Mouse (Mus musculus): ENCODE measurements around the gene Zfp354b.

Gene Zfp354b

DNA sequence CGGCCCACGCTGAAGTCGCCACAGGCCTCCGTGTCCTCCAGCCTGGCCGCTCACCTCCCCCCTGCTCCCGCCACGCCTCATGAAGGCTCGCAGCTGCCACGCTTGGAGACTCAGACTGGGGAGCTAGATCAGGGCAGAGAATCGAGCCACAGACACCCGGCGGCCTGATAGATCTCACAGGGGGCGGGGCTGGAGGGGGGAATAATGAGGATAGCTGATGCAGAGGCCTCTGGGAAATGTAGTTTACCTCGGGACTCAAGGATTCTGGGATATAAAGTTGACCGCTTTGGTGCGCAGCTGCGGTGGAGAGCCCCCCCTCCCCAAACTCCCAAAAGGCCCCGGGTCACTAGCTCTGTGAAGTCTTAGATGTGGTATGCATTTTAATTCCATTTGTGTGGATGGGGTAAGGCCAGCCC is at the start of gene Zfp354b:
TSS of gene Zfp354b (minus strand) at position 183 of the 416 bp plus-strand sequence.
- peak; percentile 6 for DNase-seq (ENCODE audit: low read depth)

- DNase-seq (ENCODE audit: low read depth) = peak; percentile 2
These were observed 45.8 kb upstream of the Zfp354b start for GRCm38 (mm10) chr11:50977216-50977615.

DNA sequence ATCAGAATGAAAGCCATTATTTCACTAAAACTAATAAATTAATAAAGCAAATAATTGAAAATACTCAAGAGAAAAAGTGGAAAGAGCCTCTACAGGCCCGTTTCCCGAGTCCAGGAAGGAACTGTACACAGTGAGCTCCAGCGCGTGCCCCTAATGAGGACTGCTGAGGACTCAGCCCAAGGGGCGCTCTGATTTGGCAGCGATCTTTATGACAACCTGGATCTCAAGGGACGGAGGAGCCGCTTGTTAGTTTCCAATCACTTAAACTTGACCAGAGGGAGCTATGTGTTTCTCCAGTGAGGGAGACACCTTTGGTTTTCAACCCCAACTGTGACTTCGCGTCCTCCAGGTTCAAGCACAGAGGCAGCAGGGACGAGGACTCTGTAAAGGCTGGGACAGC is 34.8 kb upstream of the Zfp354b start, which contains the start of gene Olfr1378:
TSS of gene Olfr1378 (plus strand) at position 301 of the 400 bp plus-strand sequence.
- no peak for DNase-seq (ENCODE audit: low read depth)

DNA sequence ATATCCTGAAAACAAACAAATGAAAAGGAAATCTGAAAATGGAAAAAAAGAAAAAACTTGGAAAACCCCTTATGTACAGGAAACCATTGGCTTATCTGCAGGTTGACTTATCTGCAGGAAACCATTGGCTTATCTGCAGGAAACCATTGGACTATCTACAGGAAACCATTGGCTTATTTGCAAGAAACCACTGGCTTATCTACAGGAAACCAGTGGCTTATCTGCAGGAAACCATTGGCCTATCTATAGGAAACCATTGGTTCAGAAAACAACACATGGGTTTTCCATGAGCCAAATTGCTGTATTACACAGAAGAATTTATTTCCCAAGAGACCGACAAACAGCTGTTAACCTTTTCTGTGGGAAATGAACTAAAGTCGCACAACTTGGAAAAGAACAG is 33.5 kb upstream of the Zfp354b start:
- DNase-seq (ENCODE audit: low read depth) = no peak

- DNase-seq (ENCODE audit: low read depth) = no peak
These were observed 22.2 kb upstream of the Zfp354b start, which contains the start of gene Prop1 for GRCm38 (mm10) chr11:50953665-50954064. Gene Prop1, minus strand, starts transcription at chr11:50953765.

GRCm38 (mm10) chr11:50952290-50952689 is 20.9 kb upstream of the Zfp354b start:
- DNase-seq (ENCODE audit: low read depth) = peak; percentile 65

DNA sequence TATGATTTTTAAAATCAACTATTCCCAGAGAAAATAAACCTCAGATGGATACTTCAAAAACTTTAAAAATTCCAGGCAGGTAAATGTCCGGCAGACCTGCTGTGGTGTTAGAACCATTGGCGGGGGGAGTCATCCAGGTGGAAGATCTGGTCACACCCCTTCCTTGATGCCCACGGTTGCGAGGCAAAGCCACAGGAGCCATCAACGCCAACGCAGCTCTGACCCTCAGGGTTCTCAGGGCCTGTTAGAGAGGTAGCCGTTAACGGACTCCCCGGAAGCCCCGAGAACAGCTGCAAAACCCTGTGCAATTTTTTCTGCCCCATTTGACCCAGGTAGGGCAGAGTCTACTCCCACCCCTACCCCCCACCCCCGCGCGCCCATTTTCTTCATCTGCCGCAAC is 12.1 kb upstream of the Zfp354b start, which contains the start of gene 4933414I15Rik:
TSS of gene 4933414I15Rik (minus strand) at position 260 of the 400 bp plus-strand sequence.
- no peak for DNase-seq (ENCODE audit: low read depth)

DNA sequence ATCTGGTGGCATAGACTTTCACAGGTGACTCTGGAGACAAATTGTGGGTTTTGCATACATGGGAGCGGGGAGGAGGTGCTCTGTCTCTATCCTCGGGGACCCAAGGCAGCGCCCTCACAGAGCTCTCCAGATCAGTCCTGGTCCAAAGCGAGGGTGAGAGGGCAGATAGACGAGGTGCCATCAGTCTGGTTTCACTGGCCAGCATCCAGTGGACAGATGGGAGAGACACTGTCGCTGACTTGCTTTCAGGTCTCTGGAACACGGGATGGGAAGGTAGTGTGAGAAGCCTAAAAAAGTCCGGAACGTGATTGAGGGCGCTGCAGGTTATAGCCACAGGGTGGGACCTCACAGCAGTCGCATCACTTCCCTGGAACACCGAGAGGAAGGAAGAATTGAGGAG is 11.0 kb upstream of the Zfp354b start:
- DNase-seq (ENCODE audit: low read depth) = no peak

DNA sequence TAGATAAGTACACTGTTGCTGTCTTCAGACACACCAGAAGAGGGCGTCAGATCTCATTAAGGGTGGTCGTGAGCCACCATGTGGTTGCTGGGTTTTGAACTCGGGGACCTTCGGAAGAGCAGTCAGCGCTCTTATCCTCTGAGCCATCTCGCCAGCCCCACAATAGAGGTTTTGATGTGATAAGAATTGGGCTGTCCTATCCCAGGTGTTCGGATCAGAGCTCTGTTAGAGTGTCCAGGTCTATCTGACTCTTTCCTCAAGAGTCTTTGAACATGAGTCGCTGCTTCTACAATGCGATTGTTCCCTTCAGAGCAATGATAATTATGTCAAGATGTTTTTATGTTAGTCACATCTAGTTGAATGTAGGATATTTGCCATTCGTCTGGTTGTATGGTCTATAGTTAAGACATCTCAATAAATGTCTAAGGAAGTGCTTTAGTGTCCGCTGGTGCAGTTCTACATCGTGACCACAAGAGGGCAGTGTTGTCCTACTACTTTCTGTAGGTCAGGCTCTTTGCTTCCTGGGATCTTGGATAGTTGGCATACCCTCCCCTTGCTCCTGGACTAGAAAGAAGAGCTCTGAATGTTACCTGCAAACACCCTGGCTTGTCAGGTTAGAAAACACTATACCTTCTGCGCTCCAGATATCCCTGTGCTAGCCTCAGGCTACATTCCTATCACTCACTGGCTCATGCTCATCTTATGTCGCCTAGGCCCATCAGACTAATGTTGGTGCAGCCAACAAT is 8.4 kb upstream of the Zfp354b start:
- peak; percentile 60 for DNase-seq (ENCODE audit: low read depth)

DNA sequence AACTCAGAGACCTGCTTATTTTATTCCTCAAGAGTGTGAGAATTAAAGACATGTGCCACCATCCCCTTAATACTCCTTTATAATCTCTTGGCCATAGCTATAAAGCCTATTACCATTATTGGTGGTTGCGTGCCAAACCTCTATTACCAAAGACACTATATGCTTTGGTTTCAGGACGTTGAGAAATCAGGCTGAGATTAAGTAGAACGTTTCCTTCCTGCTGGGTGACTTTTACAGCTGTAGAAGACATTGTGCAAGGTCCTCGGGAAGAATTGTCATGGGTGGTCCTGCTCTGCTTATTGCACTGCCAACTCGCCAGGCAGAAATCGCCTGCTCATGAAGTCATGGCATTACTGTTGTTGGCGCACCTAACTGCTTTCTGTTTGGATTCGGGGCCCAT is 7.0 kb upstream of the Zfp354b start:
- DNase-seq (ENCODE audit: low read depth) = no peak

DNA sequence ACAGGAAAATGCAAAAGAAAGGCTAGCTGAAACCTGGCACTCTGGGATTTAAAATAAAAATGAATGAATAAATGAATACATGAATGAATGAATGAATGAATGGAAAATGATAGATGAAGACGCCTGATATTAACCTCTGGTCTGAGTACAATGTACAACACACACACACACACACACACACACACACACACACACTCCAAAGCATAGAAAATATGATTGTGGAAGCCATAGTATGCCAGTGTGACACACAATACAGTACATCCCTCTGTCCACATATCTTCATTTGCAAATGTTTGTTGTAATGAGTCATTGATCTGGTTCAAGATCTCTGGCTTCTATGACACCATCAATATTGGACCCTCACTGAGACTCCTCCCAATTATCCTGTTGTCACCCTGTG is 607 bp upstream of the Zfp354b start:
- no peak for DNase-seq (ENCODE audit: low read depth)

GRCm38 (mm10) chr11:50931021-50931420 is 412 bp downstream of the Zfp354b start:
- no peak for DNase-seq (ENCODE audit: low read depth)

DNA sequence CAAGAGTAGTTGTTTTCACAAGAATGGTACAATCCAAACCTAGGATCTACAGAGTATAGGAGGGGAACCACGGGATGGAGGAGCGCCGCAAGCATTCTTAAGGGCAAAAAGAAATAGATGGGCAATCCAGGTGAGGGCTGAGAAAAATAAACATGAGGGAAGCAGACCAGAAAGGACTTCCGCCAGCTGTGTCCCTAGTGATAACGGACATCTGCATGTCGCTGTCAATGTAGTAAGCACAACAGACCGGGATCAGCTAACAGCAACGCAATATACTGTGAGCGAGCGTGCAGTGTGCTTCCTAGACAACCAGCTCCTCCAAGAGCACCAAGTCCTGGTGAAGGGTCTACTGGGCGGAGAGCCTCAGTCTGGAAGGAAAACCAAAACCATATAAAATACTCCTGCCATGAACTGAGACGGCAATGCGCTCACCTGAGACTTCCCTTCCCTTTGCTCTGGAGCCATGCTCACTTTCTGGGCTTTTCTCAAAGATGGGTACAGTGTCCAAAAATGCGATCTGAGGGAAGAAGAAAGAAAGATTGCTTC is 891 bp downstream of the Zfp354b start:
- DNase-seq (ENCODE audit: low read depth) = no peak

DNA sequence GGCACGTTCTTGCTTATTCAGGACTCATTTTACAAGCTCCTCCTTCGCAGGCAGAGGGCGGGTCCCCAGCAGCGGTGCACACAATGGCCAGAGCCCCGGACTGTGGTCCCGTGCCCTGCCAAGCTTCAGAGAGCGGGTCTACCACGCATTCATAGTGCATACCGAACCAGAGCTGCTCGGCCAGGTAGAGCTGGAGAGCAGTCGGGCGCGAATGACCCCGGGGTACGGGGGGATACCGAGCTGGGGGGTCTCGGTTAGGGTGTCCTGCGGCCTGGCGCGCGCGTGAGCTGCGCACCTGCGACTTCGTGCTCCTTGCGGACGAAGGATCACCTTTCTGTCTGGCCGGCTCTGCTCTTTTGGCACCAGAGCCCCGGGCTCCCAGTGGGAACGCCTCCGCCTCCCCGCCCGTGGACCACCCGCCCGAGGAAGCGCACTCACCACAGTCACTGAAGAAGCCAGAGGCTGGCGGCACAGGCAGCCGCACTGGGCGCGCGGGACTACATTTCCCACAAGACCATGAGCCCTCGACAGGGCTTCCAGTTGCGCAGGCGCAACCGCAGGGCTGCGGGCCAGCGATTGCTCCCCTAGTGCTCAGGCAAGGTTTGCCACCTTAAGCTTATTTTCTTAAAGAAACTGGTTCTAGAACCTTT is 15.6 kb downstream of the Zfp354b start, which contains the start of gene Zfp2:
TSS of gene Zfp2 (minus strand) at position 495 of the 650 bp plus-strand sequence.
- peak; percentile 75 for DNase-seq (ENCODE audit: low read depth)

- no peak for DNase-seq (ENCODE audit: low read depth)
These were observed 17.0 kb downstream of the Zfp354b start for GRCm38 (mm10) chr11:50914461-50914860.

DNA sequence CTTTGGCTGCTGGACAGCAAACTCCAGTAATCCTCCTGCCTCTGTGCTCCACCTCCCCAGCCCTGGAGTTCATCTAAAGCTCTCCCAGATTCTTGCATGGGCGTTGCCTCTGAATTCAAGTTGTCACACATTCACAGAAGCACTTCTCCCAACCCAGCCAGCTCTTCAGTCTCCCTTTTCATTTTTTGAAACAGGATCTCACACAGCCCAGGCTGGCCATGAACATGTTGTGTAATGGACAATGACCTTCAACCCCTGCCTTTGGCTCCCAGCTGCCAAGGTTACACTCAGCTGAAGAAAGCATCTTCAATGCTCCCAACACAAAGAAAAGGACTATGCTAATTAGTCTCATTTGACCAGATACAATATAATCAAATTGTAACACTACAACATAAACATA is 18.1 kb downstream of the Zfp354b start:
- DNase-seq (ENCODE audit: low read depth) = no peak

DNA sequence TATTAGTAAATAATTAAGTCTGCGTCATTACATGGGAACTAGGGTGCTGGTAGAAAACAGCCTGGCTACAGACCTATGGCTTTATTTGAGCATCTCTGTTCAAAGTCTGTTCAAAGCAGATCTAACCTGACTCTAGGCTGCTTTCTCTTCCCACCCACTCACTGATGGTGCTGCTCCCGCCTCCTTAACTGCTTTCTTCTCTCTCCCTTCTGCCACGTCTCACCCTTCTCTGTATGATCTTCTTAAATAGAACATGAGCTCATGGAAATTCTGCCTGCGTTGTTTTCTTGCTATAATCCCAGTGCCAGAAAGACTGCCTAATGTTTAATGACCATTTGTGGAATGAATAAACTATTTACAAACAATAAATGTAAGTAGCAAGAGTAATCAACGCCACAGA is 23.3 kb downstream of the Zfp354b start:
- DNase-seq (ENCODE audit: low read depth) = no peak

DNA sequence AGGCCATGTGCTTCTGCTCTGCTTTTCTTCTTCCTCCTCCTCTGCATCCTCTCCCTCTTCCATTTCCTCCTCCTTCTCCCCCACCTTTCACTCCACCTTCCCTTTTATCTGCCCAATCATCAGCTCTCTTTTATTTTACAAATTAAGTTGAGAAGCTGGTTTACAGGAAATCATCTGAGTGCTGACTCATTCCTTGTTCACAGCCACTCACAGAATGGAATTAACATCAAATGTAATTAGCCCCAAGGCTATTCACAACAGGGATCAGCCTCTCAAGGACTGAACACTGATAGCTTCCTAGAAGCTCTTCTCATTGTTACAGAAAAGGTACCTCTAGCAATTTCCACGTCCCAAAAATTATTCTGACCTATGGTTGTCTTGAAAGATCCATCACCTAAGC is 34.1 kb downstream of the Zfp354b start:
- no peak for DNase-seq (ENCODE audit: low read depth)

DNA sequence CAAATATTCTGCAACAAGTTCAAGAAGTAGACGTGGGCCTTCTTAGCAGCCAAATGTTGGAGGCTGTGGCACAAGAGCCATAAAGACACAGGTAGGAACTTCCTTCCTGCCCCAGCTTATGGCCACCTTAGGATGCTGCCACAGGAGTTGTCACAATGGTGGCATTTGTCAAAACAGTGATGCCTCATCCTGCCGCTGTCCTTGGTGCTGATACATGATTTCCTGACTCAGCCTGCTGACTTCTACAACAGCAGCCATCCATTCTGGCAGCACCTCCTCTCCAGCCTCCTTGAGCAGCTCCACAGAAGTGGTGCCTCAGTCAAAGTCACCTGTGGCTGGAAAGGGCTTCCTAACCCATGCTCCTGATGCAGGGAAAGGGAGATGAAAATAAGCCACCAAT is 39.0 kb downstream of the Zfp354b start:
- DNase-seq (ENCODE audit: low read depth) = peak; percentile 22

- no peak for DNase-seq (ENCODE audit: low read depth)
These were observed 43.9 kb downstream of the Zfp354b start, which contains the start of gene Zfp454 for GRCm38 (mm10) chr11:50887390-50888128. Gene Zfp454, minus strand, starts transcription at chr11:50887651.

GRCm38 (mm10) chr11:50886933-50887293 is 44.5 kb downstream of the Zfp354b start:
- DNase-seq (ENCODE audit: low read depth) = no peak

GRCm38 (mm10) chr11:50886231-50886932 is 45.1 kb downstream of the Zfp354b start:
- no peak for DNase-seq (ENCODE audit: low read depth)

Data from induced T-regulatory cell, adult 2 months (primary cell).